Mouse (Mus musculus) neural tube, postnatal 0 days (tissue): ENCODE data around the gene Ndufa5. TPM values are rescaled to one million over a fixed set of nuclear protein-coding genes. Genes with fewer than 3 reads are reported as not detected.

Experiments used
- polyA plus RNA-seq: library from polyadenylated mRNA; unstranded; fragments of >200 nt; fragmentation: Nextera tagmentation; extraction: Ambion mirVana; gene quantifications from 2 replicates; pipeline ENCODE4 v1.2.1, GENCODE M21; 2015

The Ndufa5 gene
- polyA plus RNA-seq, result 594 and 651 TPM in 2 replicates

GRCm38 (mm10) chr6:24527155-24528063 lies at the start of gene Ndufa5:
TSS of gene Ndufa5 (minus strand) at chr6:24528013.

GRCm38 (mm10) chr6:24528064-24528243 lies 141 bp upstream of the Ndufa5 start, which contains the start of gene Asb15:
TSS of gene Asb15 (plus strand) at chr6:24528144.

GRCm38 (mm10) chr6:24514552-24515284 lies 13.1 kb downstream of the Ndufa5 start, which contains the start of gene Iqub:
TSS of gene Iqub (minus strand) at chr6:24515067.

Other genes starting within 250 kb of the Ndufa5 start
- gene Iqub, start 12.9 kb downstream of the Ndufa5 start, polyA plus RNA-seq, result 1.2 and 1.6 TPM in 2 replicates
- gene Asb15, start 131 bp upstream of the Ndufa5 start, polyA plus RNA-seq, result 0.06 and 0.10 TPM in 2 replicates
- not detected in 2 replicates for gene Lmod2, start 69.7 kb upstream of the Ndufa5 start, polyA plus RNA-seq
- 62.9 and 72.2 TPM in 2 replicates for gene Wasl, start 137.0 kb upstream of the Ndufa5 start, polyA plus RNA-seq
- gene Hyal6, start 205.2 kb upstream of the Ndufa5 start, polyA plus RNA-seq, result not detected in 2 replicates
- not detected in 2 replicates for gene Hyal4, start 220.3 kb upstream of the Ndufa5 start, polyA plus RNA-seq